Mouse (Mus musculus) midbrain, embryonic 12.5 days (tissue): Measurements from ENCODE around the gene Popdc2. TPM values are rescaled to one million over a fixed set of nuclear protein-coding genes. Genes with fewer than 3 reads are reported as not detected.
"Not testable (repeated sequence)": the region's sequence is repeated elsewhere in the genome, so short reads cannot be mapped to it uniquely, and the experiment has no call there.

Source experiments
- ATAC-seq: fragments of 200-750 bp; cut with Nextera tagmentation; 2 replicates; pipeline ENCODE4 v1.8.0; 2017; ENCODE audit warnings: low read depth, moderate TSS enrichment, moderate library complexity; ENCODE audit not compliant: low FRiP score
- H3K27ac ChIP-seq: fragments of 300-500 bp; sonication (generic); replicated peaks from 2 replicates; pipeline ENCODE4 v1.5.1; 2016; ENCODE audit warnings: mild to moderate bottlenecking
- H3K27me3 ChIP-seq: fragments of 300-500 bp; sonication (generic); 2 replicates; pipeline ENCODE4 v1.6.1; 2016; ENCODE audit warnings: mild to moderate bottlenecking
- H3K36me3 ChIP-seq: fragments of 300-500 bp; sonication (generic); 2 replicates; pipeline ENCODE4 v1.6.1; 2016
- H3K4me1 ChIP-seq: fragments of 300-500 bp; sonication (generic); 2 replicates; pipeline ENCODE4 v1.6.1; 2016
- H3K4me2 ChIP-seq: fragments of 300-500 bp; sonication (generic); replicated peaks from 2 replicates; pipeline ENCODE4 v1.6.1; 2016; ENCODE audit warnings: mild to moderate bottlenecking, moderate library complexity
- H3K4me3 ChIP-seq: fragments of 300-500 bp; sonication (generic); 2 replicates; pipeline ENCODE4 v1.5.1; 2016; ENCODE audit warnings: mild to moderate bottlenecking
- H3K9ac ChIP-seq: fragments of 300-500 bp; sonication (generic); replicated peaks from 2 replicates; pipeline ENCODE4 v1.6.1; 2016; ENCODE audit warnings: mild to moderate bottlenecking, moderate library complexity
- H3K9me3 ChIP-seq: fragments of 300-500 bp; sonication (generic); 2 replicates; pipeline ENCODE4 v1.6.1; 2016; ENCODE audit warnings: mild to moderate bottlenecking
- WGBS: fragments of 180-500 bp; shearing (Covaris S2); methylation state at CpG from one replicate; pipeline ENCODE4 v1.1.7; 2016; 5-methylcytosine and 5-hydroxymethylcytosine counted together
- polyA plus RNA-seq: library from polyadenylated mRNA; unstranded; fragments of >200 nt; fragmentation: Nextera tagmentation; extraction: Ambion mirVana; gene quantifications from 2 replicates; pipeline ENCODE4 v1.2.1, GENCODE M21; 2016

Gene Popdc2
- polyA plus RNA-seq = 0.51 and 0.57 TPM in 2 replicates

- no peaks in the 10 kb centered on the region for H3K4me1 ChIP-seq
- no peaks in the 10 kb centered on the region for H3K36me3 ChIP-seq
- H3K27me3 ChIP-seq = no peaks in the 10 kb centered on the region
- H3K9ac ChIP-seq = no peak within 1 kb of the TSS
- H3K27ac ChIP-seq = no peak within 1 kb of the TSS
- H3K4me3 ChIP-seq = no peak within 1 kb of the TSS
- no peaks in the 10 kb centered on the region for H3K9me3 ChIP-seq
- WGBS = 62% methylated on average over 10 of the region's 10 CpGs
- ATAC-seq = no peak
- H3K4me2 ChIP-seq = no peak within 1 kb of the TSS
Observed at GRCm38 (mm10) chr16:38361933-38362332, at the start of gene Popdc2. TSS of gene Popdc2 (plus strand) at chr16:38362209.

GRCm38 (mm10) chr16:38318492-38318891 is 43.5 kb upstream of the Popdc2 start:
- 80% methylated on average over 9 of the region's 9 CpGs for WGBS
- Histone ChIP-seq H3K9me3 (no peaks in the 10 kb centered on the region), H3K4me2 (no peak overlapping the region)

GRCm38 (mm10) chr16:38319087-38319486 is 42.9 kb upstream of the Popdc2 start:
- Histone ChIP-seq H3K4me1 (0 out of 2 replicates have a peak, but pooled peaks cover 3% of the 10 kb centered on the region), H3K9ac (no peak overlapping the region), H3K4me2 (no peak overlapping the region), H3K27me3 (no peaks in the 10 kb centered on the region), H3K27ac (no peak overlapping the region), H3K36me3 (no peaks in the 10 kb centered on the region), H3K4me3 (no peak overlapping the region), H3K9me3 (no peaks in the 10 kb centered on the region)
- ATAC-seq = no peak
- WGBS = 94% methylated on average over 4 of the region's 4 CpGs

More at GRCm38 (mm10) chr16:38318492-38318891, 43.5 kb upstream of the Popdc2 start:
- H3K9ac ChIP-seq = no peak overlapping the region
- H3K27ac ChIP-seq = no peak overlapping the region
- no peaks in the 10 kb centered on the region for H3K36me3 ChIP-seq
- ATAC-seq = no peak
- 0 out of 2 replicates have a peak, but pooled peaks cover 3% of the 10 kb centered on the region for H3K4me1 ChIP-seq
- no peak overlapping the region for H3K4me3 ChIP-seq
- no peaks in the 10 kb centered on the region for H3K27me3 ChIP-seq

- ATAC-seq = peak; percentile 69
- Histone ChIP-seq H3K4me3 (peak overlapping the region; percentile 26; the same call in 1 of the 2 replicates), H3K9ac (peak overlapping the region; percentile 46; the same call in 1 of the 2 replicates), H3K9me3 (no peaks in the 10 kb centered on the region), H3K36me3 (no peaks in the 10 kb centered on the region), H3K27me3 (no peaks in the 10 kb centered on the region), H3K4me1 (0 out of 2 replicates have a peak, but pooled peaks cover 3% of the 10 kb centered on the region), H3K27ac (no peak overlapping the region), H3K4me2 (peak overlapping the region; percentile 51)
- 27% methylated on average over 16 of the region's 17 CpGs for WGBS
Observed at GRCm38 (mm10) chr16:38321452-38321935, 40.5 kb upstream of the Popdc2 start.

GRCm38 (mm10) chr16:38324311-38324710 is 37.7 kb upstream of the Popdc2 start:
- no peaks in the 10 kb centered on the region for H3K27me3 ChIP-seq
- no peak overlapping the region for H3K9ac ChIP-seq
- H3K27ac ChIP-seq = no peak overlapping the region
- H3K4me1 ChIP-seq = 0 out of 2 replicates have a peak, but pooled peaks cover 3% of the 10 kb centered on the region
- peaks cover 1% of the 10 kb centered on the region; the same call in 1 of the 2 replicates for H3K9me3 ChIP-seq
- H3K4me3 ChIP-seq = no peak overlapping the region
- ATAC-seq = no peak
- H3K4me2 ChIP-seq = no peak overlapping the region
- WGBS = 91% methylated on average over 15 of the region's 15 CpGs
- H3K36me3 ChIP-seq = no peaks in the 10 kb centered on the region

GRCm38 (mm10) chr16:38326778-38327397 is 35.1 kb upstream of the Popdc2 start:
- no peak overlapping the region for H3K9ac ChIP-seq
- no peak overlapping the region for H3K4me2 ChIP-seq
- WGBS = 82% methylated on average over 11 of the region's 11 CpGs
- no peaks in the 10 kb centered on the region for H3K36me3 ChIP-seq
- no peak overlapping the region for H3K4me3 ChIP-seq
- H3K4me1 ChIP-seq = no peaks in the 10 kb centered on the region
- no peak for ATAC-seq
- no peak overlapping the region for H3K27ac ChIP-seq
- H3K9me3 ChIP-seq = peaks cover 2% of the 10 kb centered on the region; the same call in 1 of the 2 replicates
- H3K27me3 ChIP-seq = no peaks in the 10 kb centered on the region

GRCm38 (mm10) chr16:38329340-38329739 is 32.7 kb upstream of the Popdc2 start:
- Histone ChIP-seq H3K9ac (no peak overlapping the region), H3K4me3 (no peak overlapping the region), H3K36me3 (no peaks in the 10 kb centered on the region), H3K4me1 (no peaks in the 10 kb centered on the region), H3K27me3 (no peaks in the 10 kb centered on the region), H3K4me2 (no peak overlapping the region), H3K9me3 (peaks cover 2% of the 10 kb centered on the region; the same call in 1 of the 2 replicates), H3K27ac (no peak overlapping the region)
- ATAC-seq = no peak
- WGBS = 82% methylated on average over 3 of the region's 3 CpGs

- Histone ChIP-seq H3K4me3 (no peak overlapping the region), H3K9ac (no peak overlapping the region), H3K27me3 (no peaks in the 10 kb centered on the region), H3K27ac (no peak overlapping the region), H3K4me2 (no peak overlapping the region), H3K4me1 (no peaks in the 10 kb centered on the region), H3K9me3 (no peaks in the 10 kb centered on the region), H3K36me3 (no peaks in the 10 kb centered on the region)
- ATAC-seq = no peak
- WGBS = 48% methylated on average over 6 of the region's 6 CpGs
Observed at GRCm38 (mm10) chr16:38334431-38334830, 27.6 kb upstream of the Popdc2 start.

GRCm38 (mm10) chr16:38338077-38338476 is 23.9 kb upstream of the Popdc2 start:
- WGBS = 87% methylated on average over 4 of the region's 4 CpGs
- not testable (repeated sequence) for H3K36me3 ChIP-seq, H3K4me3 ChIP-seq, H3K4me2 ChIP-seq, H3K27ac ChIP-seq, H3K4me1 ChIP-seq, H3K9me3 ChIP-seq, H3K27me3 ChIP-seq, H3K9ac ChIP-seq, ATAC-seq

- WGBS = 7% methylated on average over 30 of the region's 30 CpGs
- H3K4me3 ChIP-seq = peak within 1 kb of the TSS; percentile 35
- peak; percentile 96 for ATAC-seq
- H3K4me1 ChIP-seq = peaks cover 9% of the 10 kb centered on the region
- peak within 1 kb of the TSS; percentile 48 for H3K9ac ChIP-seq
- H3K4me2 ChIP-seq = peak within 1 kb of the TSS; percentile 58
- H3K9me3 ChIP-seq = no peaks in the 10 kb centered on the region
- H3K27me3 ChIP-seq = no peaks in the 10 kb centered on the region
- H3K27ac ChIP-seq = peak within 1 kb of the TSS; percentile 26; the same call in 1 of the 2 replicates
- no peaks in the 10 kb centered on the region for H3K36me3 ChIP-seq
Observed at GRCm38 (mm10) chr16:38341396-38342324, 20.3 kb upstream of the Popdc2 start, which contains the start of gene Maats1. TSS of gene Maats1 (minus strand) at chr16:38342143.

- H3K27me3 ChIP-seq = no peaks in the 10 kb centered on the region
- H3K36me3 ChIP-seq = peaks cover 13% of the 10 kb centered on the region
- WGBS = 83% methylated on average over 3 of the region's 3 CpGs
- no peak overlapping the region for H3K9ac ChIP-seq
- no peak for ATAC-seq
- no peak overlapping the region for H3K4me2 ChIP-seq
- H3K9me3 ChIP-seq = no peaks in the 10 kb centered on the region
- H3K4me1 ChIP-seq = peaks cover 20% of the 10 kb centered on the region
- H3K4me3 ChIP-seq = no peak overlapping the region
- no peak overlapping the region for H3K27ac ChIP-seq
Observed at GRCm38 (mm10) chr16:38344941-38345725, 16.9 kb upstream of the Popdc2 start.
